Mouse (Mus musculus) forebrain, embryonic 10.5 days (tissue): ENCODE data around the gene Pard3. TPM values are rescaled to one million over a fixed set of nuclear protein-coding genes. Genes with fewer than 3 reads are reported as not detected.

Experiments
- DNase-seq: peaks from one replicate; pipeline ENCODE4 v3.0.0-alpha.2; 2017; ENCODE audit warnings: low spot score; ENCODE audit errors: extremely low spot score
- H3K27ac ChIP-seq: fragments of 300-500 bp; sonication (generic); 2 replicates; pipeline ENCODE4 v1.5.1; 2016; ENCODE audit warnings: mild to moderate bottlenecking
- H3K27me3 ChIP-seq: fragments of 300-500 bp; sonication (generic); 2 replicates; pipeline ENCODE4 v1.6.1; 2016; ENCODE audit warnings: mild to moderate bottlenecking; ENCODE audit not compliant: poor library complexity, severe bottlenecking
- H3K36me3 ChIP-seq: fragments of 300-500 bp; sonication (generic); replicated peaks from 2 replicates; pipeline ENCODE4 v1.6.1; 2016; ENCODE audit warnings: mild to moderate bottlenecking, moderate library complexity
- H3K4me1 ChIP-seq: fragments of 300-500 bp; sonication (generic); 2 replicates; pipeline ENCODE4 v1.6.1; 2016
- H3K4me3 ChIP-seq: fragments of 300-500 bp; sonication (generic); 2 replicates; pipeline ENCODE4 v1.5.1; 2016; ENCODE audit warnings: mild to moderate bottlenecking, moderate library complexity
- H3K9me3 ChIP-seq: fragments of 300-500 bp; sonication (generic); 2 replicates; pipeline ENCODE4 v1.6.1; 2016; ENCODE audit warnings: mild to moderate bottlenecking, moderate library complexity
- WGBS: fragments of 180-500 bp; shearing (Covaris S2); methylation state at CpG from one replicate; pipeline ENCODE4 v1.1.7; 2016; 5-methylcytosine and 5-hydroxymethylcytosine counted together
- polyA plus RNA-seq: library from polyadenylated mRNA; unstranded; fragments of >200 nt; fragmentation: Nextera tagmentation; extraction: Ambion mirVana; gene quantifications from 2 replicates; pipeline ENCODE4 v1.2.1, GENCODE M21; 2016

Pard3 gene
- polyA plus RNA-seq, 1 experiment from 2014 or later: 27.3 TPM

DNA sequence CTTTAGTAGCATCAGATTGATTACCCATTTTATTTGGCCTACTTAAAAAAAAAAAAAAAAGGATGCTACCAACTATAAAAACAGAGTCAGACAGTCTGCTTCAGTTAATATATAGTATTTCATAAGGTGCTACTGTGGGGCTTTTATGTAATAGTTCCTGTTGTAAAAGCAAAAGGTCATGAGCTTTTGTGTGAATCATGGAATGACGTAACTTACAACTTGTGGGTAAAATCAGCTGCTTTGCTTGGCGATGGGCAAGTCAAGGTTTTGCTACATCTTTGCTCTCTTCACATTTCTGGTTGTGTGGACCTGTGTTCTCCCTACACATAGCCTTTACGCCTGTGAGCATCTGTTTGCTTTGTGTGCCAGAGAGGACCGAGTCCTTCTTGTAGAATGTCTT, 179.7 kb downstream of the Pard3 start:
- Histone ChIP-seq H3K36me3 (no peaks in the 10 kb centered on the region), H3K27ac (no peak overlapping the region), H3K9me3 (no peaks in the 10 kb centered on the region), H3K27me3 (no peaks in the 10 kb centered on the region), H3K4me3 (no peak overlapping the region), H3K4me1 (peaks cover 5% of the 10 kb centered on the region; the same call in 1 of the 2 replicates)
- WGBS: 92% methylated on average over 4 of the region's 4 CpGs
- DNase-seq: no peak

DNA sequence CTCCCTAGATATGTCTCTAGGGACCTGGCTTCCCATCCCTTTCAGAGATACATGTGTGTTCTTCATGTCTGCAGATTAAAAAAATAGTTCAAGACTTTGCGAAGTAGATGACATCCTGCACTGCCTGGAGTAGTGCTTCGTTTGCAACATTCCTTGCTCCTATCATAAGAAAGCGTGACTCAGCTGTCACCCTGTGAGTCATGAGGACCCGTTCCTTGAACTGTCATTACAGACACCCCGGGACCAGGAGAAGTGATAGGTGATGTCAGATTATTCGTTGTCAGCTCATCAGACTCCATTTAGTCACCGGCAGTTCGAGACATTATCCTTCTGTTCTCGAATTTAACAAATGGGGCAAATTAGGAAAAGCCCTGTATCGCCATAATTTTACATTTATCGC, 180.1 kb downstream of the Pard3 start:
- H3K27ac ChIP-seq: no peak overlapping the region
- no peak overlapping the region for H3K4me3 ChIP-seq
- DNase-seq: no peak
- H3K4me1 ChIP-seq: peaks cover 5% of the 10 kb centered on the region; the same call in 1 of the 2 replicates
- no peaks in the 10 kb centered on the region for H3K36me3 ChIP-seq
- WGBS: 91% methylated on average over 11 of the region's 11 CpGs
- H3K9me3 ChIP-seq: no peaks in the 10 kb centered on the region
- no peaks in the 10 kb centered on the region for H3K27me3 ChIP-seq

DNA sequence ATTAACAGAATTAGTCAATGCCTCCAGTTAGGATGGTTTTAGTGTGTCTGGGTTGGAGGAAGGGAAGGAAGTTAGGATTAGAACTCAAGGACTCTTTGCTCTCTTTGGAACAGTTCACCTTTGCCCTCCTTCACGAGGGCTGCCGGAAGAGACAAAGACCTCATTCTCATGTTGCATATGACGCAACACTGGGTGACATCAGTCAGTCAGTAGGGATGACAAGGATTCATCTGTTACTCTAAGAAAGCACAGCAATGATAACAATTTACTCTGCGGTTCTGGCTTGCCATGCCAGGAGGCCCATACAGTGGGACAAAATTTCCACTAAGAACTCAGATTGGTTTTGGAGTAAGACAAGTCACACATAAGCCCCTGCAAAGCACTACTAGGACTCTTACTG, 187.1 kb downstream of the Pard3 start:
- Histone ChIP-seq H3K4me1 (peaks cover 41% of the 10 kb centered on the region), H3K27me3 (no peaks in the 10 kb centered on the region), H3K9me3 (no peaks in the 10 kb centered on the region), H3K36me3 (no peaks in the 10 kb centered on the region), H3K27ac (no peak overlapping the region), H3K4me3 (no peak overlapping the region)
- 50% methylated on average over 4 of the region's 4 CpGs for WGBS
- DNase-seq: no peak

DNA sequence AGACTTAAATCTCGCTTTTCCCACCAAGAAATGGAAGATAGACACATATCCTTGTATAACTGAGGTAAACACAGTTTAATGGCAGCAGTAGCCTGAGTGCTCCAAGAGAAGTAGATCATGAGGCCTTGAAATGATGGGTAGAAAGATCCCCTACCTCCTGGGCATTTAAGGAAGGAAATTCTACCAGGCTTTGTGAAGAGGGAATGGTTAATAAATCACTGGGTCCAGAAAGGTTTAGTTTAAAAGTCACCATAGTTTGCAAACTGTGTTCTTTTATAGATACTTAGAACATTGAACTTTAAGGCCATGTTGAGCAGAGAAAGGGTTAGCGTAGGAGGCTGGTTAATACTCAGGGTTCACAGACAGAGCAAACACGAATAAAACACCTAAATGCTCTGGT, 187.8 kb downstream of the Pard3 start:
- Histone ChIP-seq H3K9me3 (no peaks in the 10 kb centered on the region), H3K4me3 (no peak overlapping the region), H3K27ac (no peak overlapping the region), H3K4me1 (peaks cover 41% of the 10 kb centered on the region), H3K27me3 (no peaks in the 10 kb centered on the region), H3K36me3 (no peaks in the 10 kb centered on the region)
- no peak for DNase-seq
- 96% methylated on average over 3 of the region's 3 CpGs for WGBS

DNA sequence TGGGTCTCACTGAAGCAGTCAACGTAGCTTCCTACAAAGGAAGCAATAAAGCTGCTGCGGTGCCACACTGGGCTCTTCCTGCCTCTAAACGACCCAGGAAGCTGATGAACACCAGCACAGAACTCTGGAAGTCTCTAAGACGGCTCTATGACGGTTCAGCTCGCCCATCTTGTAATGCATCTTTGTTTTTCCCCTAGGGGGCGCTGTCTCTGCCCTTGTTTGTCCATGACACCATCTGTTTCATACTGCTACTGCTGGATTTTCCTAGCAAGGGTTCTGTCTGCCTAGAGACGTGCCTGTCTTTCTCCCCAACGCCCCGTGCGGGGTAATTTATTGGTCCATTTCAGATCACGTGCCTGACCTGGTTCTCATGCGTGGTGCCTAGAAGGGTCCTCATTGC, 188.3 kb downstream of the Pard3 start:
- WGBS: 82% methylated on average over 13 of the region's 13 CpGs
- no peak for DNase-seq
- Histone ChIP-seq H3K4me1 (peaks cover 41% of the 10 kb centered on the region), H3K9me3 (no peaks in the 10 kb centered on the region), H3K27me3 (no peaks in the 10 kb centered on the region), H3K36me3 (no peaks in the 10 kb centered on the region), H3K4me3 (no peak overlapping the region), H3K27ac (no peak overlapping the region)

DNA sequence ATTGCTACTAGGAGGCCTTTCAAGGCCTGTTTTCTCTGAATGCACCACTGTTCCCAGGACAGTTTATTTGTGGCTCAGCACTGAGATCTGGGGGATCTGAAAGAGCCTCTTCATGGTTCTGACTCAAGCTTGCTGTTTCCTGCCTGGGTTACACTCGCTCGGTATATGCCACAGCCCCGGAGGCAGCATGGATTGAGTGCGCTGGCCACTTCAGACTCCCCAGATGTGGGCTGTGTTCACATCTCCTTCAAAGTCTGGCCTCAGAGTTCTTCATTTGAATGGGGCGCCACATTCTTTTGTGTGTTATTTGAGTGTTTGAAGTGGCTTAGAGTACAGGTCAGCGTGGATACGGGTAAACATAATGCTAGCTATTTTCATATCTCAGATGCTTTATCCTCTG, 190.9 kb downstream of the Pard3 start:
- Histone ChIP-seq H3K4me3 (no peak overlapping the region), H3K27ac (0 out of 2 replicates have a peak overlapping the region, but pooled peaks have one; percentile 6), H3K36me3 (no peaks in the 10 kb centered on the region), H3K9me3 (no peaks in the 10 kb centered on the region), H3K27me3 (no peaks in the 10 kb centered on the region), H3K4me1 (peaks cover 36% of the 10 kb centered on the region)
- WGBS: 78% methylated on average over 7 of the region's 7 CpGs
- DNase-seq: no peak

DNA sequence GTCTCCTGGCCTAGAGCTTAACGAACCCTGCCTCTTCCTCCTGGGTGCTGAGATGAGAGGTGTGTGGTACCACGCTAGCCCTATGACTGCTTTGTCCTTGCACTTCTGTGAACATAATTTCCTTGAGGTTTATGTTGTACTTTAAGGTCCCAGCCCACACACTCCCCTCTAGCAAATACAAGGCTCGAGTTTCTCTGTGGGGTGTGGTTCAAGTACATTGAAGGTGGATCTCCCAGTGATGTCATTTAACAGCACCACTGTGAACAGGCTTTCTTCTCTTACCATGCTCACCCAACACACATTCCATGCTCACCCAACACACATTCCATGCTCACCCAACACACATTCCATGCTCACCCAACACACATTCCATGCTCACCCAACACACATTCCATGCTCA, 193.4 kb downstream of the Pard3 start:
- 94% methylated on average over 3 of the region's 3 CpGs for WGBS
- no peak for DNase-seq
- H3K4me1 ChIP-seq: peaks cover 23% of the 10 kb centered on the region
- H3K27ac ChIP-seq: no peak overlapping the region
- H3K36me3 ChIP-seq: no peaks in the 10 kb centered on the region
- H3K27me3 ChIP-seq: no peaks in the 10 kb centered on the region
- H3K4me3 ChIP-seq: no peak overlapping the region
- H3K9me3 ChIP-seq: 0 out of 2 replicates have a peak, but pooled peaks cover 2% of the 10 kb centered on the region

DNA sequence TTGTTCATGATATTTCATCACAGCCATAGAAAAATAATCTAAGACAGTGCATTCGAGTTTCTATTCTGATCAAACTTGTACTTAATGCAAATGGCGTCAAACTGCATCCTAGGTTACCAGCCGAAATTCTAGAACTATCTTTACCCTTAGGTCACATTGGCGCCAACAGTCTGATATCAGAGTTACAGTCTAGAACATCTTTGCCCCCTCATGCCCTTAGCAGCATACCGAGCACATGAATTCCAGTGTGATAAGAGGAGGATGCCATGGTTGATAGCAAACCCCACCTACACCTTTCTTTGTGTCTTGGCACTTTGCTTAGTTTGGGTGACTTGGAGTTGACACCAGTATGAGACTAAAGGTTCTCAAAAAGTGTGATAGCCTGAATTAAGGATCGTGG, 197.4 kb downstream of the Pard3 start:
- Histone ChIP-seq H3K36me3 (no peaks in the 10 kb centered on the region), H3K27me3 (no peaks in the 10 kb centered on the region), H3K4me1 (peaks cover 24% of the 10 kb centered on the region), H3K4me3 (no peak overlapping the region), H3K9me3 (0 out of 2 replicates have a peak, but pooled peaks cover 2% of the 10 kb centered on the region), H3K27ac (no peak overlapping the region)
- 96% methylated on average over 6 of the region's 6 CpGs for WGBS
- no peak for DNase-seq

DNA sequence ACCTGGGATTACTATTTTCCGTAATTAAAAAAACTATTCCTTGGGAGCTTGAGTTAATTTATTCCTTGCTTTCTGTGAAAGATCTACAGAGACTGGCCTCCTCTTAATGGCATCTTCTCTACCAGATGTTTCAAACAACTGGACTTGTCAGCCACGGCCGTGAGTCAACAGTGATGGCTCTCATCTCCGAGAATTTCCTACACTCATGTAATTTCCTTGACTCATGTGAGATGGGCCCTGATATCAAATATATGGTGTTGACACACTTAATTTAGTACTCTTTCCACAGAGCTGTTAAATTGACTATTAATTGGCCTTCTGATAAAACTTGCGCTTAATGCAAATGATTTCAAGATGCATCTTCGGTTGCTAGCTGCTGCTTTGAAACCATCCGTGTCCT, 198.3 kb downstream of the Pard3 start:
- Histone ChIP-seq H3K27ac (no peak overlapping the region), H3K9me3 (0 out of 2 replicates have a peak, but pooled peaks cover 2% of the 10 kb centered on the region), H3K27me3 (no peaks in the 10 kb centered on the region), H3K36me3 (no peaks in the 10 kb centered on the region), H3K4me3 (no peak overlapping the region), H3K4me1 (peaks cover 34% of the 10 kb centered on the region)
- WGBS: 93% methylated on average over 7 of the region's 7 CpGs
- DNase-seq: no peak

DNA sequence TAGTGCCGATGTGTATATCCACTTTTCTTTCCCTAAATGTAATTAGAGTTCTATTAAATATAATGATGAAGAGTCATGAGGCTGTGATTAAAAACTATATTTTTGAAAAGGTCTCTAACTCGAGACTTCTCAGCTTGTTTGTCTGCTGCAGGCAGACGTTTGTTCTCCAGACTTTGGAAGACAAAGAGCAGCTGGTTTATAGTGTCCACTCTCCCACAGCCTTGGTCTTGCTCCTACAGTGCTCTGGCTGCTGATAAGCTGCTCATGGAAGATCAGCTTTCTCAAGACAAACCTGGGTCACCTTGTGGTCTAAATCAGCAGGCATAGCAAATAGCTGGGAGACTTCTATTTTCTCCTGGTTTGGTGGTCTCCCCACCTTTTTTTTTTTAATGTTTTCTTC, 198.7 kb downstream of the Pard3 start:
- Histone ChIP-seq H3K9me3 (0 out of 2 replicates have a peak, but pooled peaks cover 2% of the 10 kb centered on the region), H3K36me3 (no peaks in the 10 kb centered on the region), H3K4me1 (peaks cover 38% of the 10 kb centered on the region), H3K27me3 (no peaks in the 10 kb centered on the region), H3K4me3 (no peak overlapping the region), H3K27ac (no peak overlapping the region)
- no peak for DNase-seq
- 74% methylated on average over 3 of the region's 3 CpGs for WGBS

DNA sequence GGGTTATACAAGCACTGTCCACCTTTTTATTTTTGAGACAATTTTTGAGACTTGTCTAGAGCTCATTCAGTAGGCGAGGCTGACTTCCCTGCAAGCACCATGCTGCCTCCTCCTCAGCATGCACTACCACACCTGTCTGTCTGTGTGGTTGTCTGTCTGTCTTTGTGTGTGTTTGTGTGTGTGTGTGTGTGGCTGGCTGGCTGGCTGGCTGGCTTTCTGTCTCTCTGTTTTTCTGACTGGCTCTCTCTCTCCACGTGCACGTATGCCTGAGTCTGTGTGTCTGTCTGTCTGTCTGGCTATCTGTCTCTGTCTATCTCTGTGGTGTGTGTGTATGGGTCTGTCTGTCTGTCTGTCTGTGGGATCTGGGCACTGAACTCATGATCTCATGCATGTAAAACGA, 199.2 kb downstream of the Pard3 start:
- no peak overlapping the region for H3K4me3 ChIP-seq
- H3K9me3 ChIP-seq: 0 out of 2 replicates have a peak, but pooled peaks cover 2% of the 10 kb centered on the region
- 89% methylated on average over 4 of the region's 4 CpGs for WGBS
- no peak overlapping the region for H3K27ac ChIP-seq
- no peaks in the 10 kb centered on the region for H3K36me3 ChIP-seq
- no peak for DNase-seq
- peaks cover 43% of the 10 kb centered on the region for H3K4me1 ChIP-seq
- no peaks in the 10 kb centered on the region for H3K27me3 ChIP-seq

DNA sequence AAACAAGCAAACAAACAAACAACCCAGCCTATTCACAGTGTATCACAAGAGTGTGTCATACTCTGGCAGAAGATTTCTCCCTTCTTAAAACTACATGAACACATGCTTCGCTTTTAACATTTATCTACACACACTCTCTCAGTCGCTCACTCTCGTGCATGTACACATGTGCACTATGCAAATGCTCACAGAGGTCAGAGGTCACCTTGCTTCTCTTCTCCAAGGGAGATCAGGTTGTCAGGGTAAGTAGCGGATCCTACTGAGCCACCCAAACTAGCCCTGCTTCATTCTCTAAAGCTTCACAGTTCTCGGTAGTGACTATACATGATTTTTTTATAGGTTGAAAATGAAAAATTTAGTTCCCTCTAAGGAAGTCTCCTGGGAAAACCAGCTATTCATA, 199.8 kb downstream of the Pard3 start:
- 68% methylated on average over 5 of the region's 5 CpGs for WGBS
- Histone ChIP-seq H3K27me3 (no peaks in the 10 kb centered on the region), H3K4me1 (peaks cover 48% of the 10 kb centered on the region), H3K4me3 (no peak overlapping the region), H3K9me3 (0 out of 2 replicates have a peak, but pooled peaks cover 2% of the 10 kb centered on the region), H3K27ac (no peak overlapping the region), H3K36me3 (no peaks in the 10 kb centered on the region)
- DNase-seq: no peak

DNA sequence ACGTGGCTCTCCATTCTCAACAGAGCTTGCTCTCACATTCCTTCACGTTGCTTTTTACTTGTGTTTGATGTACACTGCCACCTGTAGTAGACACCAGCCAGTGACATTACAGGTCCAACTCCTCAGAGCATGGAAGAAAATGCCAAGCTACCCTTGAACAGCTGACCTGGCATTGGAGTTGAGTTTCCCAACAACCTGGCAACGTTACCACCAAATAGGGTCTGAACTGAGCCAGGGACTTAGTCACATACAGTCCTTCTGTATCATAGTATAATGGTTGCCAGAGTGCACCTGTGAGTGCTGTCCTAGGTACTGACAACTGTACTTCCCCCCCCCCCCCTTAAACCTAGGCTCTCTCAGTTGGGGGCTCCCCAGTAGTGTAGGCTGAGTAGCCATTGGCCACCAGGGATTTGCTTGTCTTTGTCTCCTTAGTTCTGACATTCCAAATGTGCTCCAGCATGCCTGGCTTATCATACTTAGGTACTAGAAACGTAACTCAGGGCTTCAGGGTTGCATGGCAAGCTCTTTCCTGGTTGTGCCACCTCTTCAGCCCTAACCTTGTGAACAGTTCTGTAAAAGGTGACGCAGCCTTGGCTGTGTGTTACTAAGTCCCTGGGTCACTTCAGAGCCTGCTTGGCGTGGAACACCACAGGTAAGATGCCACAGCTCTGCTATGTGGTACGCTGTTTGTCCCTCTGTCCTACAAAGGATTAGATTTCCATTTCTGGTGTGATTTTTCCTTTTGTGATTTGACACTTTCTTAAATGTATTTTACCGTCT, 201.2 kb downstream of the Pard3 start:
- no peak overlapping the region for H3K27ac ChIP-seq
- no peaks in the 10 kb centered on the region for H3K36me3 ChIP-seq
- H3K9me3 ChIP-seq: 0 out of 2 replicates have a peak, but pooled peaks cover 2% of the 10 kb centered on the region
- 88% methylated on average over 8 of the region's 8 CpGs for WGBS
- H3K27me3 ChIP-seq: no peaks in the 10 kb centered on the region
- H3K4me1 ChIP-seq: peaks cover 56% of the 10 kb centered on the region
- DNase-seq: no peak
- H3K4me3 ChIP-seq: no peak overlapping the region
